Mouse (Mus musculus) forebrain, embryonic 13.5 days (tissue): ENCODE results near the gene Ccdc60. TPM values are rescaled to one million over a fixed set of nuclear protein-coding genes. Genes with fewer than 3 reads are reported as not detected.

Source experiments
- ATAC-seq: fragments of 200-750 bp; cut with Nextera tagmentation; 2 replicates; pipeline ENCODE4 v1.8.0; 2017
- H3K27ac ChIP-seq: fragments of 300-500 bp; sonication (generic); 2 replicates; pipeline ENCODE4 v1.5.1; 2015; ENCODE audit warnings: inconsistent platforms, mild to moderate bottlenecking, moderate library complexity
- H3K27me3 ChIP-seq: fragments of 300-500 bp; sonication (generic); 2 replicates; pipeline ENCODE4 v1.6.1; 2015; ENCODE audit warnings: mild to moderate bottlenecking, inconsistent platforms
- H3K36me3 ChIP-seq: fragments of 300-500 bp; sonication (generic); 2 replicates; pipeline ENCODE4 v1.6.1; 2015; ENCODE audit warnings: mild to moderate bottlenecking, inconsistent platforms; ENCODE audit not compliant: poor library complexity, severe bottlenecking
- H3K4me1 ChIP-seq: fragments of 300-500 bp; sonication (generic); 2 replicates; pipeline ENCODE4 v1.6.1; 2015; ENCODE audit warnings: inconsistent platforms
- H3K4me2 ChIP-seq: fragments of 300-500 bp; sonication (generic); 2 replicates; pipeline ENCODE4 v1.6.1; 2015; ENCODE audit warnings: inconsistent platforms, mild to moderate bottlenecking, moderate library complexity
- H3K4me3 ChIP-seq: fragments of 300-500 bp; sonication (generic); 2 replicates; pipeline ENCODE4 v1.5.1; 2015; ENCODE audit warnings: mild to moderate bottlenecking, inconsistent platforms
- H3K9ac ChIP-seq: fragments of 300-500 bp; sonication (generic); 2 replicates; pipeline ENCODE4 v1.6.1; 2015; ENCODE audit warnings: mild to moderate bottlenecking, inconsistent platforms
- H3K9me3 ChIP-seq: fragments of 300-500 bp; sonication (generic); replicated peaks from 2 replicates; pipeline ENCODE4 v1.6.1; 2016; ENCODE audit warnings: inconsistent platforms
- WGBS: fragments of 180-500 bp; shearing (Covaris S2); methylation state at CpG from one replicate; pipeline ENCODE4 v1.1.7; 2015; 5-methylcytosine and 5-hydroxymethylcytosine counted together
- polyA plus RNA-seq: library from polyadenylated mRNA; unstranded; fragments of >200 nt; fragmentation: Nextera tagmentation; extraction: Ambion mirVana; gene quantifications from 2 replicates; pipeline ENCODE4 v1.2.1, GENCODE M21; 2015

Ccdc60 gene
- polyA plus RNA-seq, 1 experiment from 2014 or later = 0.58 TPM

DNA sequence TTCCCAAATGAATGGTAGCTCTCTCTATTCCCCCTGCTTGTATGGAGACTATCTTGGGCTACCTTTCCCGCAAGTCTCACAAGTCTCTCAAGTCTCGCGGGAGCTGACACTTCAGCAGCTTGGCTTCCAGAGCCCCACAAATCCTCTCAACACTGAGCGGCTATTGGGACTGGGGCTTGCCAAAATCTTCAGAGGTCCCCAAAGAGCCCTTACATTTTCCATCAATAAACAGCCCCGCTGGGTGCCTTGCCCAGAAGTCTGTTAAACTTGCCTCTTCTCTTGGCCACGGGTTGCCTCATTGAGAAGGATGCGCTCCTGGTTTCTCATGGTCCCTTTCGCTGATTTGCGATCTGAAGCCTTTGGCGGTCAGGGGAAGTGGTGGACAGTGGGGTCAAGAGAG lies 180.1 kb downstream of the Ccdc60 start:
- Histone ChIP-seq H3K4me3 (no peak overlapping the region), H3K9ac (no peak overlapping the region), H3K9me3 (no peaks in the 10 kb centered on the region), H3K27ac (no peak overlapping the region), H3K27me3 (no peaks in the 10 kb centered on the region), H3K4me2 (no peak overlapping the region), H3K36me3 (no peaks in the 10 kb centered on the region), H3K4me1 (no peaks in the 10 kb centered on the region)
- ATAC-seq = no peak
- 94% methylated on average over 10 of the region's 10 CpGs for WGBS

DNA sequence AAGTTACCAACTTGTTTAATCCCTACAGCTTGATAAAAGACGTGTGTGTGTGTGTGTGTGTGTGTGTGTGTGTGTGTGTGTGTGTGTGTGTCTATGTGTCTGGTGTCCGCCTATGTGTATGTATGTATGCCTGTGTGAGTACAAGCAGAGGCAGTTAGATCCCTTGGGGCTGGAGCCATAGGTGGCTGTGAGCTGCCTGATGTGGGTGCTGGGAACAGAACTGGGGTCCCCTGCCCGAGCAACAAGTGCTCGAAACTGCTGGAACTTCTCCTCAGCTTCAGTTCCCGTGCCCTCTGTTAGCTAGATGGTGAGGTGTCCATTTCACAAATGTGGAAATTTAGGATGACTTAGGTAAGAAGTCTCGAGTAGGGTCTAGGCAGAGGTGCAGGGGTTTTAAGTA lies 204.6 kb downstream of the Ccdc60 start:
- Histone ChIP-seq H3K36me3 (no peaks in the 10 kb centered on the region), H3K4me3 (no peak overlapping the region), H3K27ac (no peak overlapping the region), H3K9ac (no peak overlapping the region), H3K4me1 (no peaks in the 10 kb centered on the region), H3K9me3 (no peaks in the 10 kb centered on the region), H3K4me2 (no peak overlapping the region), H3K27me3 (peaks cover 25% of the 10 kb centered on the region)
- WGBS = 91% methylated on average over 6 of the region's 6 CpGs
- no peak for ATAC-seq

DNA sequence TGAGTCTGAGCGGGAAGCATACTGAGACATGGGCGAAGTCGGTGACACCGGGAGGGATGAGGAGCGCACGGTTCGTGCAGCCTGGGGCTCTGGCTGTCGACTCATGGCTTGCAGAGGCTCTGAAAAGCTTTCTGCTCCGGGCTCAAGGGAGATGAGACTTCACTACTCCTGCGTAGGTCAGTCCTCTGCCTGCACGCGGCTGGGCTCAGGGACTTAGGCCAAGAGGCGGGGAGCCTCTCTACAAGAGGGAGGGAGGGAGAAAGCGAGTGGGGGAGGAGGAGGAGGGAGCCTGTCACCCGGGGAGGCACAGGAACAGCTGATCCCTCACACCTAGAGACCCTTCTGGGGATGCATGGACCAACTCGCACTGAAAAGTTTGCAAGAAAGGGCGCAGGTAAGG lies 205.7 kb downstream of the Ccdc60 start, which contains the start of gene Tmem233:
TSS of gene Tmem233 (minus strand) at position 164 of the 400 bp plus-strand sequence.
- no peak for ATAC-seq
- H3K4me1 ChIP-seq = no peaks in the 10 kb centered on the region
- H3K27me3 ChIP-seq = peaks cover 25% of the 10 kb centered on the region
- H3K9me3 ChIP-seq = no peaks in the 10 kb centered on the region
- H3K27ac ChIP-seq = no peak within 1 kb of the TSS
- H3K9ac ChIP-seq = no peak within 1 kb of the TSS
- no peak within 1 kb of the TSS for H3K4me3 ChIP-seq
- H3K36me3 ChIP-seq = no peaks in the 10 kb centered on the region
- WGBS = 12% methylated on average over 17 of the region's 17 CpGs
- H3K4me2 ChIP-seq = no peak within 1 kb of the TSS

DNA sequence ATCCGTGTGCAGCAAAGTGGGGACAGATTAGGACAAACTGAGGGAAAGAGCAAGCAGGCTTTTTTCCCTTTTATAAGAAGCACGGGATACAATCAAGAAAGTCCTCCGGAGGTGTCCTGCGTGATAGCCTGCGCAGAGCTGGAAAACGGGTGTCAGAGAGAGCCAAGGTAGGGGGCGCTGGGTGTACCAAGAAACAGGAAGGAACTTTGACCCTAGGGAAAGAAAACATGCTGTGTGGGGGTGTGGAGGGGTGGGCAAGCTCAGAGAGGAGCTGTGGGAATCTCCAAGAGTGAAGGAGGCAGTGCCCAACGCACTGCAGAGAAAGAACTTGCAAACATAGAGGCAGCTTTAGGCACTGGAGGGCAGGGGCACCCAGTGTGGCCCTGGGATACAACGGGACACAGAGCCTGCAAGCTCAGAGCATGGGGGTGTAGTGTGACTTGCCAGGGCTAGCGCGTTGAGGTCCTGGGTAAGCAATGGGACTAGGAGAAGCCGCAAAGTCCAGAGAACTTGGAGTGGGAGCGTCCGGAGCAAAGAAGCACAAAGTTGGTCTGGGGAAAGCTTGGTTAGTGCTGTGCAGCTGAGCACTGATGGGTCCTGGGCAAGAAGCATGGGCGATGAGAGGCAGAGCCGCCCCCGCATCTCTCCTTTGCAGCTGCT lies 206.4 kb downstream of the Ccdc60 start:
- Histone ChIP-seq H3K9me3 (no peaks in the 10 kb centered on the region), H3K27ac (no peak overlapping the region), H3K27me3 (peaks cover 25% of the 10 kb centered on the region), H3K4me3 (no peak overlapping the region), H3K4me2 (no peak overlapping the region), H3K9ac (no peak overlapping the region), H3K4me1 (no peaks in the 10 kb centered on the region), H3K36me3 (no peaks in the 10 kb centered on the region)
- no peak for ATAC-seq
- WGBS = 30% methylated on average over 17 of the region's 17 CpGs

DNA sequence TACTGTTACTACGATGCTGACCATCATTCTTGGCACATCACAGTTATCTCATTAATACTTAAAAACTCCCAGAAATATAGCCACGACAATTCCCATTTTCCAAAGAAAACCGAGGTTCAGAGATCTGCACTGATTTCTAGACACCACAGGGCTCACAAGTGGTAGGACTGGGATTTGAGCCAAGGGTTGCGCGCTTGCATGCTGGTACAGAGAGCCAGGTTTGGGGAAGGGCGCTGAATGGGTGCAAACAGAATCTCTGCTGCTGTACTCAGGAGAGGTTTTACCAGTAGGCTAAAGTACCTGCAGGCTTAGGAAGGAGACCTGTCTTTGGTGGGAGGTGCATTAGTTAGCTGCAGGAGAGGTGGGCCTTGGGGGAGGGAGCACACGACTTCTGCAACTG lies 207.2 kb downstream of the Ccdc60 start:
- peaks cover 25% of the 10 kb centered on the region for H3K27me3 ChIP-seq
- no peak overlapping the region for H3K4me2 ChIP-seq
- no peak for ATAC-seq
- no peaks in the 10 kb centered on the region for H3K36me3 ChIP-seq
- H3K4me1 ChIP-seq = no peaks in the 10 kb centered on the region
- H3K4me3 ChIP-seq = no peak overlapping the region
- 76% methylated on average over 7 of the region's 7 CpGs for WGBS
- H3K9me3 ChIP-seq = no peaks in the 10 kb centered on the region
- H3K9ac ChIP-seq = no peak overlapping the region
- no peak overlapping the region for H3K27ac ChIP-seq

DNA sequence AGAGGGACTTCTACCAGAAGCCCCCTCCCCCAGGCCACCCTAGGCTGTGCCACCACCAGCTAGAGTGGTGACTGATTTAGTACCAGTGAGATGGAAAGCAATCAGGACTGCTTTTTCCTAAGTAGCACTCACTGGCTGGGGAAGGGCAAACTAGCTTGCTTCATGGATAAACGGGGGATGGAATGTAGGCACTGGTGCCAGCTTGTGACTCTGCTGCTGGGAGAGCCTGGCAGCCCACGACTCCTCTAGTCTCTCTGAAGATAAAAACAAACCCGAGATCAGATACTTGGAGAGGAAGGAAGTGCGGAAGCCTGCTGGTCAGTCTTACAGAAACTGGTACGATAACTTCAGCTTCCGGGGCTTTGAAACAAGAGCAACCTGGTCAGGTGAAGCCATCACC lies 208.0 kb downstream of the Ccdc60 start:
- no peaks in the 10 kb centered on the region for H3K36me3 ChIP-seq
- H3K4me1 ChIP-seq = no peaks in the 10 kb centered on the region
- H3K4me2 ChIP-seq = no peak overlapping the region
- H3K27ac ChIP-seq = no peak overlapping the region
- no peak overlapping the region for H3K4me3 ChIP-seq
- WGBS = 69% methylated on average over 6 of the region's 6 CpGs
- no peak for ATAC-seq
- H3K27me3 ChIP-seq = peaks cover 25% of the 10 kb centered on the region
- no peaks in the 10 kb centered on the region for H3K9me3 ChIP-seq
- no peak overlapping the region for H3K9ac ChIP-seq

Other genes starting within 250 kb of the Ccdc60 start
- gene Tmem233, start 205.7 kb downstream of the Ccdc60 start, polyA plus RNA-seq = not detected in 2 replicates
- 4.5 and 7.2 TPM in 2 replicates for gene Hspb8, start 133.9 kb upstream of the Ccdc60 start, polyA plus RNA-seq